Mouse (Mus musculus): ENCODE results near the gene Fam104a.

The Fam104a gene

GRCm38 (mm10) chr11:113699643-113700042 is 15.7 kb upstream of the Fam104a start:
- no peak for DNase-seq

GRCm38 (mm10) chr11:113698013-113698545 is 14.1 kb upstream of the Fam104a start:
- DNase-seq = peak; percentile 74

GRCm38 (mm10) chr11:113697571-113697970 is 13.6 kb upstream of the Fam104a start:
- DNase-seq = no peak

- DNase-seq = no peak
Measured at GRCm38 (mm10) chr11:113691851-113692250, 7.9 kb upstream of the Fam104a start.

GRCm38 (mm10) chr11:113691318-113691717 is 7.4 kb upstream of the Fam104a start:
- peak; percentile 45 for DNase-seq

- DNase-seq = no peak
Measured at GRCm38 (mm10) chr11:113690506-113690905, 6.6 kb upstream of the Fam104a start.

GRCm38 (mm10) chr11:113687031-113687430 is 3.1 kb upstream of the Fam104a start:
- DNase-seq = peak; percentile 50

GRCm38 (mm10) chr11:113684707-113685426 is 912 bp upstream of the Fam104a start:
- DNase-seq = no peak

GRCm38 (mm10) chr11:113683627-113683956 is 363 bp downstream of the Fam104a start:
- no peak for DNase-seq

- peak; percentile 77 for DNase-seq
Measured at GRCm38 (mm10) chr11:113682897-113683626, 893 bp downstream of the Fam104a start.

GRCm38 (mm10) chr11:113681979-113682378 is 2.0 kb downstream of the Fam104a start:
- no peak for DNase-seq

- no peak for DNase-seq
Measured at GRCm38 (mm10) chr11:113680954-113681353, 3.0 kb downstream of the Fam104a start.

- no peak for DNase-seq
Measured at GRCm38 (mm10) chr11:113678373-113678772, 5.6 kb downstream of the Fam104a start.

- no peak for DNase-seq
Measured at GRCm38 (mm10) chr11:113677378-113677777, 6.6 kb downstream of the Fam104a start.

- DNase-seq = no peak
Measured at GRCm38 (mm10) chr11:113676847-113677246, 7.1 kb downstream of the Fam104a start.

- peak; percentile 8 for DNase-seq
Measured at GRCm38 (mm10) chr11:113674595-113674994, 9.4 kb downstream of the Fam104a start.

- peak; percentile 11 for DNase-seq
Measured at GRCm38 (mm10) chr11:113673614-113674013, 10.3 kb downstream of the Fam104a start.

- DNase-seq = no peak
Measured at GRCm38 (mm10) chr11:113669711-113670110, 14.2 kb downstream of the Fam104a start.

- DNase-seq = no peak
Measured at GRCm38 (mm10) chr11:113668857-113669256, 15.1 kb downstream of the Fam104a start.

- no peak for DNase-seq
Measured at GRCm38 (mm10) chr11:113667704-113668103, 16.3 kb downstream of the Fam104a start.

GRCm38 (mm10) chr11:113667122-113667521 is 16.8 kb downstream of the Fam104a start:
- DNase-seq = peak; percentile 48

- peak; percentile 73 for DNase-seq
Measured at GRCm38 (mm10) chr11:113666648-113667047, 17.3 kb downstream of the Fam104a start.

GRCm38 (mm10) chr11:113666205-113666604 is 17.8 kb downstream of the Fam104a start:
- DNase-seq = no peak

GRCm38 (mm10) chr11:113664279-113664678 is 19.7 kb downstream of the Fam104a start:
- no peak for DNase-seq

Data from kidney, postnatal 10 days (tissue).